Mouse (Mus musculus) induced T-regulatory cell, adult 2 months (primary cell): Measurements from ENCODE around the gene Cbarp.
A peak's percentile ranks its signal among the peaks of the same experiment; 100 is the strongest.

Experiments
- DNase-seq: peaks from one replicate; pipeline ENCODE4 v3.0.0-alpha.2; 2012; ENCODE audit warnings: low read depth

Cbarp gene

GRCm38 (mm10) chr10:80097275-80097674 is 43.4 kb downstream of the Cbarp start:
- DNase-seq = peak; percentile 27

DNA sequence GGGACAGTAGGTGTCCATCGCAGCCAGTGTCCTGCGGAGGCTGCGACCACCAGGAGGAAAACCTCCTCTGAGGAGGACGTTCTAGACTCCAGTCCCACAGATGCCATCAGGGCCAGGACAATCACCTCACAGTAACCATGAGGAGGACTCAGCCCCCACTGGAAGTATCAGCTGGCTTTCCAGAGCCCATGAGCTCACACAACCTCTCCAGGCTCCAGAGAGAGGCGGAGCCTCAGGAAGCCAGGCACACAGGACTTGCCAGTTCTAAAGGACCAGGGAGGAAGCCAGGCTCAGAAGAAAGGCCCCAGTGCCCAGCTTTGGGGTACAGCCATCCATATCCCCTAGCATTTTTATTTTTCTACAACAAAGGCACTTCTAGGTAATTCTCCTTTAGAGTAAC is 45.1 kb downstream of the Cbarp start:
- no peak for DNase-seq

DNA sequence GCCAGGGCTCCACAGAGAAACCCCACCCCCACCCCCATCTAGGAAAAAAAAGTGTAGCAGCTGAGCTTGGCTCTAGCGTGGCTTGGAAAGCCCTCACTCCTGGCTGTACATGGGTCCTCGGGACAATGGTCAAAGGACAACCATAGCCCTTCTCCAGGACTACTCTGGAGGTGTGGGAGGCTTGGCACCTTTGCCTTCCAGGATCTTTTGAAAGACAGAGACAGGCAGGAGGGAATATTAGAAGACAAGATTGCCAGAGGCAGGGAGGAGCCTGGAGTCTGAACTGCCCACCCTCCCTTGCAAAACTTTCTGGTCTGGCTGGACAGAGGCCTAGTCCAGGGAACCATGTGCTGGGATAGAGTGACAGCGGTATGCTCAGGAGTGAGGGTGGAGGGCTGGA is 46.0 kb downstream of the Cbarp start:
- no peak for DNase-seq

DNA sequence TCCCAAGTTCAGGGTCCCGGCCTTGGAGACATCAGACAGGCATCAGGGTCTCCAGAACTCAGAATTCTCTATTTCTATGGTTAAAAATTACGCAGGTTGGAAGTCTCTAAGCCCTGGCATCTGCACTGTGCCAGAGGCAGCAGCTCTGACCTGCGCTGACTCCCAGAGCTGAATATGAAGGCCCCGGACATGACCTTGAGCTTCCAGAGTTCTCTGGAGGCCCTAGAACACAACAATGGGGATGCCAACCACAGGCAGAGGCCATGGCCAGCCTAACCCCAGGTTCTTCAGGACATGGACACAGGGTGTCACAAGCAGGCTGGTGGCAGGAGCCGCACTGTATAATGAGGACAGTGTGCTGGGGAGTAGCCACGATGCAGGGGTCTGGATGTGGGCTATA is 46.5 kb downstream of the Cbarp start:
- DNase-seq = no peak

DNA sequence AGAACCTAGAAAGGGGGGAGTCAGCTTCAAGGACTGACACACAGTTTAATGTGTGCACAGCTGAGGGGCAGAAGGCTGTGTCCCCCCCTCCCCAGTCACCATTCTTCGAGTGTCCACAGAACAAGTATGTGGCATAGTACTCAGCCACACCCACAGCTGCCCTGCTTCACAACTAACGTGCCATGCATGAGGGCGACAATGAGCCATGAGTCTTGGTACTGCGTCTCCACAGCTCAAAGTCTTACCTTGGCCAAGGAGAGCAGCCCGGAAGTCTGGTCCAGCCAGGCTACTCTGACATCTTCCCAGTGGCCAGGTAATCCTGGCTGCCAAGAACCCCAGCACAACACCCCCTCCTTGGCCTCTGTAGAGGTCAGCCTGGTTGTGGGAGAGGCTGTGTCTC is 47.9 kb downstream of the Cbarp start:
- DNase-seq = no peak

- no peak for DNase-seq
These were observed 49.1 kb downstream of the Cbarp start for GRCm38 (mm10) chr10:80091527-80091926.

- DNase-seq = no peak
These were observed 51.5 kb downstream of the Cbarp start for GRCm38 (mm10) chr10:80089146-80089545.

- no peak for DNase-seq
These were observed 53.2 kb downstream of the Cbarp start for GRCm38 (mm10) chr10:80087483-80087882.

DNA sequence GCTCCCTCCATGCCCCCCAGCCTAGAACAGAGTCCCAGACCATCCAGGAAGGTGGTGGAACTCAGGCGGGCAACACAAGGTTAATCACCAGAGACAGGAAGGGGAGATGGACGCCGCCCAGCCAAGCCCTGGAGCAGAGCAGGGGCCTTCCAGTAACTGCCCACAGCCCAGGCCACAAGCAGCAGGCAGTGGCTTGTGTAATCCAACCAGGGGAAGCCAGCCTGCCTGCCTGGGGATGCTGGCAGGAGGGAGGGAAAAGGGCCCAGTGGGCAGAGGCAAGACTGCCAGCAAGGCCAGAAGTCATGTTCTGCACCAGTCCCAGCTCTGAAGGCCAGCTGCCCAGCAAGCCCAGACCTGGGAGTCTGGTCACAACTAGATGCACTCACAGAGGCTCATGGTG is 53.8 kb downstream of the Cbarp start:
- DNase-seq = no peak

DNA sequence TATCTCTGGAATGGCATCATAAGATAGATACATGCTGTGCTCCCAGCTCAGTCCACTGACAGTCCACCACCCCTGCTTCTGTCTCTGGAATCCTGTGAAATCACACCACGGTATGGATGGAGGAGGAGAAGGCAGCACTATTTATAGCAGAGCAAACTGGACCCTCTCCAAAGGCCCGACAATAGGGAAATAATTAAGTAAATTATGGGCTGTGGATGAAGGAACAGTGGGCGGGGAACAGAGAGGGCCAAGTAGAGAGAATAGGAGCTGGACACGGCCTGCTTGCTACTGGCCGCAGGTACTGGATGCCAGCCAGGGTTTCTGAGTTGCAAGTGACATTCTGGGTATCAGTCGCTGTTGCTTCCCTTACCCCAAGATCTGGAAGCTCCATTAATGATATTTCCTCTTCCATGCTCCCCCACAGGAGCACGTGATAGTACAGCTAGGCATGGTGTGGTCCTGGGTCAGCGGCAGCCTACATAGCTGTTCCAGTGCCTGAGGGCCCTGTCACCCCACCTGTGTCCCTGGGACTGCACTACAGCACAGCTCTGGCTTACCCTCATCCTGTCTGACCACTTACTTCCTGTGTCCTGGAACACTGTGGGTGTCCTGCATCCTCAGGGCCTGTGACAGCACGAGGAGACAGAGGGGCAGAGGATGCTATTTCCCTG is 55.7 kb downstream of the Cbarp start:
- no peak for DNase-seq

GRCm38 (mm10) chr10:80081075-80081474 is 59.6 kb downstream of the Cbarp start:
- no peak for DNase-seq
